Mouse (Mus musculus): Measurements from ENCODE around the gene Btbd11. TPM values are rescaled to one million over a fixed set of nuclear protein-coding genes. Genes with fewer than 3 reads are reported as not detected.

The Btbd11 gene
- total RNA-seq, 2 experiments from 2014 or later = 1.1 to 1.3 TPM

- no peak for ATAC-seq (replicated peaks; ENCODE audit: low FRiP score, poor library complexity, severe bottlenecking)
Measured at GRCm38 (mm10) chr10:85411120-85411519, 24.5 kb downstream of the Btbd11 start.

DNA sequence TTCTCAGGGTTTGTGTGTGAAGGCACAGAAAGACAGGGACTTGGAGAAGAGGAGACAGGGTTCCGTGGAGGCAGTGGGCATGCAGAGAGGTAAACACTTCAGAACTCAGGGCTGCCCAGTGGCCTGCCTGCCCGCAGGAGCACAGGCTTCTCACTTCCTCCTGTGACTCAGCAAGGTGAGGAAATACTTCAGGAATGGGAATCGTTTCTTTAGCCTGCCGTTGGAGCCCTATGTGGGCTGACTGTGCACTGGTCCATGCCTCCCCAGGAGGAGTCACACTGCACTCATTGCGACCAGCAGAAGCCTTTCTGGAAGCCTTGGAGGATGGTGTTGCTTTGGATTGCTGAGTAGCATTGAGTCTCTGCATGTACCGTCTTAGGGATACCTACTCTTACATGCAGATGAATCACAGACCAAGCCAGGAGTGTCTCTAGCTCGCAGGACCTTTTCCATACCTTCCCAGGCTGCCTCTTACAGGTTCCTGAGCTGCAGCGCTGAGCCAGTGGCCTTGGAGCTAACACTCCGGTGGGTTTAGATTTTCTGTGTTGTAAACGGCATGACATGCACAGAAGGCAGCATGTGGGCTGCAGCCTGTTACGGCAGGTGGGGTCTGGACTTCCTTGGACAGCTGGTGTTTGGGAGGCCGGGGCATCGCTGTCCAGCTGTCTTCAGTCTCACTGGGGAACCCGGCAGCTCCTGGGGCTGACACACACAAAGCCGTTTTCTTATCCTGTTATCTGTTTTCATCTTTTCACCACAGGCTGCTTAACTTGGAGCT lies 34.4 kb downstream of the Btbd11 start:
- no peak for ATAC-seq (replicated peaks; ENCODE audit: low FRiP score, poor library complexity, severe bottlenecking)

DNA sequence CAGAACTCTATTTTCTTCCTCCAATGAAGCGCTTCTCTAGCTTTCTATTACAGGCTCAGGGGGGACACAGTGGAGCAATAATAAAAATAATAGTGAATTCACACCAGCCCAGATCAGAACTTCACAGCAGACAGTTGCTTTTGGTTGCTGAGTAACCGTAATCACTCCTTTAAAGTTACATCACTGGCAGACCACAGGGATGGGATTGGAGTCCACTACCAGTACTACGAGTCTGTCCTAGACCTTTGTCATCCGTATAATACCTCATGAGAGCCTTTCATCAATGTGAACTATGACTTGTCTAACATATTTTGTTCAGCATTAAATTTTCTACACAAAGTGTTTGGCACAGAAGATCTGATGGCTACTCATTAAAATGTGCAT lies 35.0 kb downstream of the Btbd11 start:
- no peak for ATAC-seq (replicated peaks; ENCODE audit: low FRiP score, poor library complexity, severe bottlenecking)

GRCm38 (mm10) chr10:85425756-85426155 lies 39.1 kb downstream of the Btbd11 start:
- no peak for ATAC-seq (replicated peaks; ENCODE audit: low FRiP score, poor library complexity, severe bottlenecking)

GRCm38 (mm10) chr10:85437217-85437616 lies 50.6 kb downstream of the Btbd11 start:
- ATAC-seq (replicated peaks; ENCODE audit: low FRiP score, poor library complexity, severe bottlenecking) = no peak

DNA sequence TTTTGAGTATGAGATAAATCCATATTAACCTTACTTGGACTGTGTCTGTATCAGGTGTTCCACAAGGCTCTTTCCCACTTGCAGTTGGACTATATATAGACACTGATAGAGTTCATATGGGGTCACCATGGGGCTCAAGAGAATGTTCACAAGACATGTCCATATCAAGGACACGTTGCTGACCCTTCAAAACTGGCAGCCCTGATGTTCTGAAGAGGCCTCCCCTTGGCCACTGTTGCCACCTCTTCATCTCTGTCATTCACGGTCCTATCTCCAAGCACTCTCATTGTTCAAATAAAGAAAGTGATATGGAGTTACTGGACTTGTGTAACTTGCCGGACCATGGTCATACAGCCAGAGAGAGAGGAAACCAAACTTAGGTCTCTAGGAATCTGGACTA lies 56.8 kb downstream of the Btbd11 start:
- no peak for ATAC-seq (replicated peaks; ENCODE audit: low FRiP score, poor library complexity, severe bottlenecking)

GRCm38 (mm10) chr10:85445891-85446290 lies 59.3 kb downstream of the Btbd11 start:
- ATAC-seq (replicated peaks; ENCODE audit: low FRiP score, poor library complexity, severe bottlenecking) = no peak

- no peak for ATAC-seq (replicated peaks; ENCODE audit: low FRiP score, poor library complexity, severe bottlenecking)
Measured at GRCm38 (mm10) chr10:85446700-85447099, 60.1 kb downstream of the Btbd11 start.

- no peak for ATAC-seq (replicated peaks; ENCODE audit: low FRiP score, poor library complexity, severe bottlenecking)
Measured at GRCm38 (mm10) chr10:85447869-85448268, 61.3 kb downstream of the Btbd11 start.

GRCm38 (mm10) chr10:85451629-85452368 lies 65.2 kb downstream of the Btbd11 start:
- ATAC-seq (replicated peaks; ENCODE audit: low FRiP score, poor library complexity, severe bottlenecking) = no peak

DNA sequence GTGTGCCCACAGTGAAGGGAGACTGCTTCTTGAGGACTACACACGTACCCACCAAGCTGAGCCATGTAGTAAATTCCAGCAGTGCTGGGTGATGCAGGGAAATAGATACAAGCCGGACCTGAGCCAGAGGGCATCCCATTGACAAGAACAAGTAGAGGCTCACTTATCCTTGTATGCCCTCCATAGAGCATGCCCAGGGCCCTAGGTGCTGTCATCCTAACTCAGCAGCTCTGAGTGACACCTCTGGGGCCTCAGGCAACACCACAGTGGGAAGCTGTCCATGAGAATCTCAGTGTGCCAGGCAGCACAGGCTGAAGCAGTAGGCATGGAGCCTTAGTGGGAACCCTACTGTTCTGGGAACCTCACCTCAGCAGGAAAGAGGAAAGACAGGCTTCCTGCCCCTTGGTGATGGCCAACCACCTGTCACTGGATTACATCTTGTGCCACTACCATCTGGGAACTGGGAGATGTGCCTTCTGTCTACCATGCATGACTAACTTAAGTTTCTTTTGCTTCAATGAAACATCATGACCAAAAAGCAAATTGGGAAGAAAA lies 66.7 kb downstream of the Btbd11 start:
- ATAC-seq (replicated peaks; ENCODE audit: low FRiP score, poor library complexity, severe bottlenecking) = no peak

GRCm38 (mm10) chr10:85455985-85456384 lies 69.4 kb downstream of the Btbd11 start:
- no peak for ATAC-seq (replicated peaks; ENCODE audit: low FRiP score, poor library complexity, severe bottlenecking)

DNA sequence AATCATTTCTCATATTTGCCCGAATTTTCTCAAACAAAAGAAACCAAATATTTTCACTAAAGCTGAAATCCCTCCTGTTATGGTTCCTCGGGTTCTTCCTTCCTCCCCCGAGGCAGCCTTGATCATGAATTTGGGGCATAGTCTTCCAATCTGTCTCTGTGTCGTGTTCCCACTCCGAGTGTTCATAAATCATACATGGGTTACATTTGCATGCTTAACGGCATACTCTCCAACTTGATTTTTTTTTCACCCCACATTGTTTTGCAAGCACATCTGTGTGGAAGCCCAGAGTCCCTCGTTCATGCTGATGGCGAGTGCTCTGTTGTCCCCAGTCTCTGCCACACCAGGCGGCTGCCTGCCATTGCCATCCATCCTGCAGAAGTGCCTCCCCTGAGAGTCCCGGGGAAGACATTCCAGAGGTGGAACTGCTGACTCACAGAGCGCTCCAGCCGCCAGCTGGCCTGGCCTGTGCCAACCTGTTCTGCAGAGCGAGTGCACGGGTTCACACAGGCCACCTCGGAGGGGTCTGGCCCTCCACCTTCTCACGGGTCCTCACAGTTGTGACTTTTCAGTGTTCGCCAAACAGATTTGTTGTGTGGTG lies 72.2 kb downstream of the Btbd11 start:
- no peak for ATAC-seq (replicated peaks; ENCODE audit: low FRiP score, poor library complexity, severe bottlenecking)

DNA sequence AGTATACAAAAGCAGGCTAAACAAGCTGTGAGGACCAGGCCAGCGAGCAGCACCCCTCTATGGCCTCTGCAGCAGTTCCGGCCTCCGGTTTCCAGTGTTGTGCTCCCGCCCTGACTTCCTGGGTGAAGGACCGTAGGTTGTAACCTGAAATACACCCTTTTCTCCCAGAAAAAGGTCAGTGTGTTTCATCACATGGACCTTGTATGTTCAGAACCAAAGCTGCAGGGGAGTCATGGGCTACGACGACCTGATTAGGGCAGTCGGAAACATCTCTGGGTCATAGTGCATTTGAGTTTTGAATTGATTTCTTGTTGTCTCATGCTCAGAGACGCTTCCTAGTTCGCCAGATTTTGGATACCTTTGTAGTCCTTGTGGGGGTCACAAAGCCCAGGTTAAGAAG lies 74.1 kb downstream of the Btbd11 start:
- no peak for ATAC-seq (replicated peaks; ENCODE audit: low FRiP score, poor library complexity, severe bottlenecking)

DNA sequence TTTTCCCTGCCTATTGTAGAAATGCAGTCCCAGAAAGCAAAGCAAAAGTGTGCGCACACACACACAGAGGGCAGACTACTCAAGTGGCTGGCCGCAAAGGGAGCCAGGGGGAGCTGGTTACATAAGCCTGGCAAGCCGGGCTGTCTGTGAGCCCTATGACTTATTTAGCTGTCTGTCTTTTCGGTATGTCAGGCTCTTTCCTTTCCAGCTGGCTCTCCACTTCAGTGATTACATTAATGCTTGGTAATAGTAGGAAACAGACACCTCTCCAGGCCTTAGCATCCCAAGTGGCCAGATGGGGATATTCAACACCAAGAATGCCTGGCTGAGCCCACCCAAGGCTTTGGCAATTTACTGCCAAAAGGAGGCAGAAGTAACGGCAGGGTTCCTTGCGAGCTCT lies 77.5 kb downstream of the Btbd11 start:
- ATAC-seq (replicated peaks; ENCODE audit: low FRiP score, poor library complexity, severe bottlenecking) = no peak

- ATAC-seq (replicated peaks; ENCODE audit: low FRiP score, poor library complexity, severe bottlenecking) = no peak
Measured at GRCm38 (mm10) chr10:85465516-85466408, 79.1 kb downstream of the Btbd11 start.

DNA sequence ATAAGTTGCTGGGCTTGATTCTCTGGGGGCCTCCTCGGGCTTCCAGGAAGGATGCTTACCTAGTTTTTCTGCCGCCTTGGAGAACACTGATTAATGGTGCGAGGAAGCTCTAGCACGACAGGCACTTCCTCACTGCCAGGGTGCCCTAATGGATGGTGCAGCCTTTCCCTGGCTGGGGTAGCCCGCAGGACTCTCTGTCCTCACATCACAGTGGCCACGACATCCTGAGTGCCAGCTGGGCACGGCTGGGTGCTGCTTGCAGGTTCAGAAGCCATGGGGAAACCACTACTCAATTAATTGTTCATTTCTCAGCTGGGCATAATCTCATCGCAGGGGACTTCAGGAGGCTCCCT lies 79.8 kb downstream of the Btbd11 start:
- ATAC-seq (replicated peaks; ENCODE audit: low FRiP score, poor library complexity, severe bottlenecking) = no peak

GRCm38 (mm10) chr10:85467393-85467792 lies 80.8 kb downstream of the Btbd11 start:
- no peak for ATAC-seq (replicated peaks; ENCODE audit: low FRiP score, poor library complexity, severe bottlenecking)

GRCm38 (mm10) chr10:85468527-85468926 lies 81.9 kb downstream of the Btbd11 start:
- no peak for ATAC-seq (replicated peaks; ENCODE audit: low FRiP score, poor library complexity, severe bottlenecking)

DNA sequence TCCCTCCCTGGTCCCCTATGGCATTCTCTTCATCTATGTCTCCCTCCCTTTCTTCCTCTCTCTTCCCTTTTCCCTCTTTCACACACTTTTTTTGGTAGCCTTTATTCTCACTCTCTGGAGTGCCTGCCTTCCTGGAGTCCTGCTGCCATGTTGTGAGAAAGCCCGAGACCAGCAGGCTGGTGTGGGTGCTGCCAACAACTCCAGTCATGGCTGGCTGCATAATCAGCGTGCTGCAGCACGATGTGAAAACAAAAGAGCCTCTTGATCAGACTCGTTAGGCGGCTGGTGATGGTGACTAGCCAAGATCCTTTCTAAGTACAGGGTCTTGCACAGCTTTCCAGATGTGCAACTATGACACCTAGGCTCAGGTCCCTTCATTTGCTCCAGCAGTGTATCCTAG lies 82.7 kb downstream of the Btbd11 start:
- no peak for ATAC-seq (replicated peaks; ENCODE audit: low FRiP score, poor library complexity, severe bottlenecking)

Data from erythroid progenitor cell, adult 5-6 weeks (primary cell).